Mouse (Mus musculus) right cerebral cortex, postnatal 10 days (tissue): ENCODE measurements around the gene Uba52.
"Not testable (repeated sequence)": the region's sequence is repeated elsewhere in the genome, so short reads cannot be mapped to it uniquely, and the experiment has no call there.

Experiments used
- DNase-seq, 2 experiments: peaks; one replicate each; pipeline ENCODE4 v3.0.0; 2021; ENCODE audit warnings: low spot score in 2 of 2

Gene Uba52

GRCm38 (mm10) chr8:70530314-70530713, 19.7 kb upstream of the Uba52 start:
- DNase-seq: no peak

DNA sequence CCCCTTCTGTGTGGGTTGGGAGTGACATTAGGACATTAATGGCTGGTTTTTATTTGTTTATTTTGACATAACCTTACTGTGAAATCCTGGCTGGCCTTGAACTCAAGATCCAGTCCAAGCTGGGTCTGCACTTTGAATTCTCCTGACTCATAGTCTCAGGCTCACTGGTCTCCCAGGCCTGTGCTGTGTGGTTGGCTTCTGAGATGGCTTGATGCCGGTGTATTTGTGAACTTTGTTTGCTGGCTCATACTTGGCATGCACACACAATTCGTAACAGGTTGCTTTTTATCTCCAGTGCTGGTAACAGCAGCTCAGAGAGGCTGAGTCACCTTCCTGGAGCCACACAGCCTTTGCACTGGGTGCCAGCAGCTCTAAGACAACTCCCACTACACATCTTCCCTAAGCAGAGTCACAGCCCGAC, 19.1 kb upstream of the Uba52 start:
- DNase-seq: no peak

DNA sequence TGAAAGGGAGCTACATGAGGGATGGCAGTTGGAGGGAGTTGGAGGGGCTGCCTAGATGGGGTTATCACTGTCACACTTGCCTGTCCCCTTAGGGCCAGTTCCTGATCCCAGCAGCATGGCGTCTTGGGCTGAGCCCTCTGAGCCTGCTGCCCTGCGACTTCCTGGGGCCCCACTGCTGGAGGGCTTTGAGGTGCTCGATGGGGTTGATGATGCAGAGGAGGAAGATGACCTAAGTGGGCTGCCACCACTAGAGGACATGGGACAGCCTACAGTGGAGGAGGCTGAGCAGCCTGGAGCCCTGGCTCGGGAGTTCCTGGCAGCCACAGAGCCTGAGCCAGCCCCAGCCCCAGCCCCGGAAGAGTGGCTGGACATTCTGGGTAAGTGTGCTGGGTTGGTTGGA, 18.7 kb upstream of the Uba52 start:
- DNase-seq: no peak

DNA sequence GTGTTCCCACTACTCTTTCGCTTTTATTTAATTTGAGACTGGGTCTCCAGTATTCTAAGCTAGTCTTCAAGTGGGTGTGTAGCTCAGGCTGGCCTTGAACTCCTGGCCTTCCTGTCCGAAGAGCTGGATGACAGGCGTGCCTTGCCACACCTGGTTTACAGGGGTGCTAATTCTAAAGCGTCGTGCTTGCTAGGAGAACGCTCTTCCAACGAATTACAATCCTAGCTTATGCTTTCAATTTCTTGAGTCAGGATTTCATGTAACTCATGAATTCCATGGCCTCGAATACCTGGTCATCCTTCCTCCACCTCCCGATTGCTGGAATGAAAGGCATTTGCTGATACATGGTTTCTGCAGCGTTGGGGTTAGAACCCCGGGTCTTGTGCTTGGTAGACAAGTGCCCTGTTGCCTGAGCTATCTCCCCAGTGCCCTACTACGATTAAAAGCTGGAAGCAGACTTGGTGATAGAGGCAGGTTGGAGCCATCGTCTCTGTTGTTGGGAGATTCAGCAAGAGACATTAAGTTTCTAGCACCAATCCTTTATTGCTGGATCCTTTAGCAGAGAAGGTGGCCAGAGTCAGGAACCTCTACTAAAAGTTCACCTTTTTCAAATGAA, 17.7 kb upstream of the Uba52 start:
- DNase-seq: no peak

GRCm38 (mm10) chr8:70527512-70528181, 17.0 kb upstream of the Uba52 start, which contains the start of the genes Fkbp8 and Kxd1:
Gene Fkbp8 (plus strand): TSS chr8:70527724.
Gene Kxd1 (minus strand): TSS chr8:70527956.
- peak; percentile 99 for DNase-seq

GRCm38 (mm10) chr8:70527111-70527511, 16.5 kb upstream of the Uba52 start:
- no peak for DNase-seq

GRCm38 (mm10) chr8:70522592-70523403, 12.2 kb upstream of the Uba52 start:
- peak; percentile 97 to 98 for DNase-seq

GRCm38 (mm10) chr8:70519606-70520005, 9.0 kb upstream of the Uba52 start:
- DNase-seq: no peak

DNA sequence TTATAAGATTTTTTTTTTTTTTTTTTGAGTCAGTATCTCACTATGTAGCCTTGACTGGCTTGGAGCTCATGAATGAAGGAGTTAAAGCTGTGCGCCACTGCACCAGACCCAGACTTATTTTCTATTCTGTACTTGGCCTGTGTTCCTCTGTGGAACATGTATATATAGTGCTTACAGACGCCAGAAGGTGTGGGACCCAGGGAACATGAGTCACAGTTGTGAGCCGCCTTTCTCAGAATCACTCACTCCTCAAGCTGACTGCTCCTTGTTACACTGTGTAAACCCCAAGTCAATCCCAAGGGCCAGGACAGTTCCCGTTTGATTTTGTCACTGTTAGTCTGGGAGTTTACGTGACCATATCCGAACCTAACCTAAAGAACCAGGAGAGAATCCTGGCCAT, 8.4 kb upstream of the Uba52 start:
- DNase-seq: no peak

GRCm38 (mm10) chr8:70517940-70518643, 7.5 kb upstream of the Uba52 start:
- DNase-seq: no peak

DNA sequence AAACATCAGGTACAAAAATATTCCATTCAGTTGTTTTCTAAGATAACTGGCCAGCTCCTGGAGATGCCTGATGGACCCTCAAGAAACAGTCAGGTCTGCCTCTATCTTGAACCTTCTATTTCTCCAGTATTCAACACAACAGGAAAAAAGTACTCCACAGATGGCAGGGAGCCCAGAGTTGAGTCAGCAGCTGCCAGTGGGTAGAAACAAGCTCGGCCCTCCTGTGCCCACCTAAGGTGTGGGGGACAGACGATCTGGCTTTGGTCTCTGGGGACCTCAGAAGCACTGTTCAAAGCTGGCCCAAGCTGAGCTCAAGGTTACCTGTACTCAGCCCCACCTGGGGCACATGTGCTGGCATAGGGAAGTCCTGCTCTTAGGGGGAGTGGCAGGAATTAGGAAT, 2.8 kb upstream of the Uba52 start:
- DNase-seq: peak in 1 of 2 experiments; percentile 61

DNA sequence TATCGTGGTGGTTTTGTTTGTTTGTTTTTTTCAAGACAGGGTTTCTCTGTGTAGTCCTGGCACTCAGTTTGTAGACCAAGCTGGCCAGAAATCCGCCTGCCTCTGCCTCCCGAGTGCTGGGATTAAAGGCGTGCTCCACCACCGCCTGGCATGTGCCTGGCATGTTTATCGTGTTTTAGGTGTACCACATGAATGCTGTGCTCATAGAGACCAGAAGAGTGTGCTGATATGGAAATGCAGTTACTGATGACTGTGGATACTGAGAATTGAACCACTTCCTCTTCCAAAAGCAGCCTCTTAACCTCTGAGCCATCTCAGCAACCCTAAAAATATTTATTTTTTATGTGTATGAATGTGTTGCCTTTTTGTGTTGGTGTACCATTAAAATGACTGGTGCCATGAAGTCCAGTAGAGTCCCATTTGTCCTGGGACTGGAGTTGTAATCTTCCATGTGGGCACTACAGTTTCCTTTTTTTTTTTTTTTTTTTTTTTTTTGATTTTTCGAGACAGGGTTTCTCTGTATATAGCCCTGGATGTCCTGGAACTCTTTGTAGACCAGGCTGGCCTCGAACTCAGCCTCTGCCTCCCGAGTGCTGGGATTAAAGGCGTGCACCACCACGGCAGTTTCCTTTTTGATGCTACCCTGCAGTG, 1.8 kb upstream of the Uba52 start:
- no peak for DNase-seq

- no peak for DNase-seq
Measured at GRCm38 (mm10) chr8:70511770-70512169, 1.2 kb upstream of the Uba52 start.

DNA sequence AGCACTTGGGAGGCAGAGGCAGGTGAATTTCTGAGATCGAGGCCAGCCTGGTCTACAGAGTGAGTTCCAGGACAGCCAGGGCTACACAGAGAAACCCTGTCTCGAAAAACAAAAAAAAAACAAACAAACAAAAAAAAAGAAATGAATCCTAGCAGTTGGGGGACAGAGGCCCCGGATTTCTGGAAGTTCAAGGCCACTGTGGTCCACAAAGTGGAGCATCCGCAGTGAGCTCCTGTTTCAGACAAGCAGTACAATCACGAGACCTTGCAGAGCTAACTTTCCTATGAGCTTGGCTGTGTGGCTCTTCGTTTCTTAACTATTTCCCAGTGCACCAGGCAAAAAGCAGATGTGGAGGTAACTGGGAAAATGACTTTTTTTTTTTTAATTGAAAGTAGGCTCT, 573 bp upstream of the Uba52 start:
- DNase-seq: not testable (repeated sequence)

DNA sequence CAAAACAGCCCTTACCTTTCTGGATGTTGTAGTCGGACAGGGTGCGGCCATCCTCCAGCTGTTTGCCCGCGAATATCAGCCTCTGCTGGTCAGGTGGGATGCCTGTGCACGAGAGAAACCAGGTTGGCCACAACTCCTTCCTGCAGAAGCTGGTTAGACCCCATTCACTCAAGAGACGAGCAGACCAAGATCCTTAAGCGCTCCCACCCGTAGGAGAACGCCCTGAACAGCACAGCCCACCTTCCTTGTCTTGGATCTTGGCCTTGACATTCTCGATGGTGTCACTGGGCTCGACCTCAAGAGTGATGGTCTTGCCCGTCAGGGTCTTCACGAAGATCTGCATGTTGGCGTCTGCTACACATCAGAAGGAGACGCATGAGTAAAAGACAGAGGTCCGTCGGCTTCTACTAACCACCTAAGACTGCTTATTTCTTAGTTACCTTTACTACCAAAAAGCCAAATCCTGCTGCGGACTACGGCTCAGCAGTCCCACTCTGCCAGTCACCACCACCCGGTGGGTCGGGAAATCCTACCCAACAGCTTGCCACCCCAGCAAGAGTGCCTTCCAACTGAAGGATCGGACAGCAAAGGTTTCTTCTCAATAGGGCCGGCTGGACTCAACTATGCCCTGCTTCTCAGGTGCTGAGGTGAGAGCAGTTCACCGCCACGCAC, 1.2 kb downstream of the Uba52 start:
- peak in 1 of 2 experiments; percentile 33 for DNase-seq

- DNase-seq: no peak
Measured at GRCm38 (mm10) chr8:70507027-70507393, 3.6 kb downstream of the Uba52 start.

GRCm38 (mm10) chr8:70506328-70507026, 4.1 kb downstream of the Uba52 start, which contains the start of gene Rex1bd:
Gene Rex1bd (minus strand): TSS chr8:70506752.
- DNase-seq: peak; percentile 94 to 95

DNA sequence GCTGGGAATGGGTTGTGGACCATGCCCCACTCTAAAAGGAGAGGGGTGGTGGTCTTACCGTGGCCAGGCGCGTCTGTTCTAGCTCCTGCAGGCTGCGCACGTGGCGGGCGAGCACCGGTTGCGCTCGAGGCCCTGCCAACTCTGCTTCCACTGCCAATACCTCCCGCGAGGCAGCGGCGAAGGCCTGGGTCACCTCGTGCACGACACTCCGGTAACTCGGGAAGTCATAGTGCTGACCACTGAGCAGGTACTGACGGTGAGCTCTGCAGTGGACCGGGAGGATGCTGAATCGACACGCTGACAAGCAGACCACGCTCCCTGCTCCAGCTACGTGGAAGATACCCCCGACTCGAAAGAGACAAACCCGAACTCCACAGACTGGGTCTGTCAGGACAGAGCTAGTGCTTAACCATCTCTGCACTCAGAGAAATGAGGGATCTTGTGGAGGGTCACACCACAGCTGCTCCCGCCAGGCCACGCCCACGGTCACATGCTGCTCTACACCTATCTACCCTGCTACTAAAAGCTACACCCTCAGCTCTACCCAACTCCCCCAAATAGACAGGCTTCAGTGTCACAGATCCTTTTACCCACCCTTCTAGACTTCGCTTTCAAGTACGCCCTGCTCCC, 4.8 kb downstream of the Uba52 start:
- DNase-seq: peak; percentile 55

- peak; percentile 84 to 87 for DNase-seq
Measured at GRCm38 (mm10) chr8:70504851-70505250, 5.8 kb downstream of the Uba52 start.

DNA sequence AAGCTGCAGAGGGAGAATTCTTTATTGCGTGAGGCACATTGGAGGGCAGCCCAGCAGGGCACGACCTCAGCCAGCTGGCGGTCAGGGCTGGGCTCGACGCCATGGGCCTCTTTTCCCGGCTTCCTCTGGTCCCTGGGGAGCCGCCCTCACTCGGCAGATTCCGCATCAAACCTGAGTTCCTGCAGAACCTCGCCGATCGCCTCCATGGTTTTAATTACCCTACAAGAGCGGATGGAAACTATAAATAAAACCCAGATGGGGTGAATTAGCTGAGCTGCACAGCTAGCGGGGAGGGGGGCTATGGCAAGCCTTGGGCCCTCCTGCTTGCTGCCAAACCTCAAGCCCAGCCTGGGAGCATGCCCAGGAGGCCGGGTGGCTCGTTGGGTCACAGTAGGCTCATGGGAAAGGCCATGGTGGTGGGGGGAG, 6.3 kb downstream of the Uba52 start:
- DNase-seq: peak; percentile 78
